In the genomic region with DNA sequence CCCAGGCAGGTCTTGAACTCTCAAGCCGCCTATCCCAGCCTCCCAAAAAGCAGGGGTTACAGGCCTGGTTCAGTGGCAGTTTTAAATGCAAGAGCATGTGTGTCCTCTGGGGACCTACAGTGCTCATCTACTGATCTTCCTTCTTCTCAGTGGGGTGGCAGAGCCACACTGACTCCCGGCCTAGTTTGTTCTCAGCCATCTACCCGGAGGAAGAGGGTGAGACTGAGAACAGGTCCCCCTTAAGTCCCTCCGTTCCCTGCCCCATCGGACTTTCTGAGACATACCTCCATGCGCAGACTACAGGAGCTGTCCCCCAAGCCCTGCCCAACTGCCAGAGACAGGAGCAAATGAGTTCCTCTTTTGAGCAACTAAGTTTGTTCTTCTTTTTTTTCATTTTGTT, we compare ENCODE assay signal across 16 mouse cellular contexts.
DNase-seq lines count a peak whose midpoint lies in the region; ATAC-seq and TF ChIP-seq lines count a peak whose summit lies in the region.
"Had no signal": no experiment of that assay in that cellular context is flagged by ENCODE, and none has a peak within 500 bp of the region (broad histone marks: within the 10 kb centered on the region; RNA-seq: fewer than 3 reads in every experiment).

No protein-coding gene starts in this region.

- TF ChIP-seq CTCF in CH12.LX (conservative IDR thresholded peaks at IDR 0.05 in 1 of 2, IDR thresholded peaks at IDR 0.05 in 1 of 2; ENCODE audit: low read depth in 2 of 2, low read length in 2 of 2): no peak

- no peaks in the 10 kb centered on the region for H3K36me3 ChIP-seq in CH12.LX (replicated peaks in 1 of 2; ENCODE audit: control insufficient read depth in 1 of 2, insufficient read depth in 1 of 2, low read length in 1 of 2)
- no peaks in the 10 kb centered on the region for H3K36me3 ChIP-seq in liver, embryonic 13.5 days
- no peaks in the 10 kb centered on the region for H3K36me3 ChIP-seq in splenic B cell, adult 2 months (ENCODE audit: control insufficient read depth, insufficient read depth, low read length, poor library complexity, severe bottlenecking)
- H3K36me3 ChIP-seq in embryonic facial prominence, embryonic 10.5 days (replicated peaks): no peaks in the 10 kb centered on the region
- no peaks in the 10 kb centered on the region for H3K36me3 ChIP-seq in midbrain, embryonic 16.5 days (ENCODE audit: control insufficient read depth, insufficient read depth, low read length)
- H3K36me3 ChIP-seq: neural tube, embryonic 13.5 days; stomach, embryonic 15.5 days had no signal

- no peak for TF ChIP-seq POLR2A in CH12.LX (IDR thresholded peaks at IDR 0.05; ENCODE audit: low read depth, low read length)

- H3K4me3 ChIP-seq in CH12.LX (replicated peaks in 1 of 3; ENCODE audit: low read depth in 2 of 3, low read length in 2 of 3, poor library complexity in 1 of 3): peak overlapping the region in 1 of 3 experiments; percentile 11
- no peak overlapping the region for H3K4me3 ChIP-seq in liver, embryonic 13.5 days (replicated peaks)
- no peak overlapping the region for H3K4me3 ChIP-seq in embryonic facial prominence, embryonic 10.5 days
- no peak overlapping the region for H3K4me3 ChIP-seq in midbrain, embryonic 16.5 days (ENCODE audit: low read depth, low read length)
- H3K4me3 ChIP-seq: erythroblast, embryonic 14.5 days; neural tube, embryonic 13.5 days; stomach, embryonic 15.5 days had no signal

- no peaks in the 10 kb centered on the region for H3K9me3 ChIP-seq in CH12.LX (replicated peaks; ENCODE audit: low read length)
- H3K9me3 ChIP-seq in liver, embryonic 13.5 days (replicated peaks): no peaks in the 10 kb centered on the region
- no peaks in the 10 kb centered on the region for H3K9me3 ChIP-seq in embryonic facial prominence, embryonic 10.5 days
- H3K9me3 ChIP-seq in midbrain, embryonic 16.5 days (replicated peaks; ENCODE audit: control insufficient read depth, low read length, poor library complexity, severe bottlenecking): no peaks in the 10 kb centered on the region
- H3K9me3 ChIP-seq: neural tube, embryonic 13.5 days; stomach, embryonic 15.5 days had no signal

- TF ChIP-seq RAD21 in CH12.LX (IDR thresholded peaks at IDR 0.05; ENCODE audit: low read depth, low read length): no peak; the same call in 1 of the 2 replicates

- 26% methylated on average over 6 of the region's 6 CpGs for WGBS in liver, embryonic 13.5 days (ENCODE audit: insufficient replicate concordance)
- WGBS in embryonic facial prominence, embryonic 10.5 days: 71% methylated on average over 6 of the region's 6 CpGs
- 70% methylated on average over 6 of the region's 6 CpGs for WGBS in midbrain, embryonic 16.5 days

- in situ Hi-C loops in CH12.LX (cut with MboI; ENCODE audit: low pct_ligation_motif_present, low pct_unique_long_range_greater_than_20kb, low sequenced_read_pairs): loop anchor here (5.0 kb wide), 1 partner anchor 61 kb away; no protein-coding TSS in a partner anchor

- peaks cover 38 to 65% of the 10 kb centered on the region in 2 experiments for H3K4me1 ChIP-seq in CH12.LX (ENCODE audit: control insufficient read depth in 1 of 2, insufficient read depth in 2 of 2)
- peaks cover 51% of the 10 kb centered on the region for H3K4me1 ChIP-seq in liver, embryonic 13.5 days (replicated peaks)
- peaks cover 42% of the 10 kb centered on the region for H3K4me1 ChIP-seq in embryonic facial prominence, embryonic 10.5 days
- no peaks in the 10 kb centered on the region for H3K4me1 ChIP-seq in midbrain, embryonic 16.5 days (ENCODE audit: control insufficient read depth, insufficient read depth, low read length)

- dilution Hi-C loops in CH12.LX (cut with MboI; ENCODE audit: extremely low pct_ligation_motif_present, extremely low pct_unique_long_range_greater_than_20kb, low sequenced_read_pairs): no loop called here

- no peaks in the 10 kb centered on the region for H3K27me3 ChIP-seq in CH12.LX (replicated peaks)
- no peaks in the 10 kb centered on the region for H3K27me3 ChIP-seq in liver, embryonic 13.5 days
- no peaks in the 10 kb centered on the region for H3K27me3 ChIP-seq in splenic B cell, adult 2 months (ENCODE audit: control insufficient read depth, insufficient read depth, low read length, poor library complexity, severe bottlenecking)
- no peaks in the 10 kb centered on the region for H3K27me3 ChIP-seq in embryonic facial prominence, embryonic 10.5 days (replicated peaks; ENCODE audit: low read depth, poor library complexity, severe bottlenecking)
- no peaks in the 10 kb centered on the region for H3K27me3 ChIP-seq in midbrain, embryonic 16.5 days (ENCODE audit: control insufficient read depth, insufficient read depth, low read depth, low read length)
- H3K27me3 ChIP-seq: neural tube, embryonic 13.5 days; Patski; stomach, embryonic 15.5 days had no signal

- DNase-seq in heart, adult 11 months: peak; percentile 94
- no peak for DNase-seq in heart, adult 9 months (ENCODE audit: low spot score in 2 of 2)
- DNase-seq in CH12.LX (ENCODE audit: extremely low read depth): peak; percentile 46
- no peak for DNase-seq in liver, embryonic 13.5 days
- DNase-seq in splenic B cell, adult 2 months (ENCODE audit: low read depth, low spot score): peak; percentile 67
- DNase-seq in right cerebral cortex, postnatal 25 days: no peak
- no peak for DNase-seq in embryonic facial prominence, embryonic 10.5 days (ENCODE audit: low spot score)
- DNase-seq: adrenal gland, adult 8-10 months; kidney, postnatal 4 days; midbrain, embryonic 14.5 days; retina, postnatal 1 day had no signal

- H3K4me2 ChIP-seq in CH12.LX (ENCODE audit: insufficient read depth, low read depth, poor library complexity, severe bottlenecking): no peak overlapping the region
- no peak overlapping the region for H3K4me2 ChIP-seq in liver, embryonic 13.5 days
- H3K4me2 ChIP-seq in midbrain, embryonic 16.5 days (ENCODE audit: low read length): no peak overlapping the region
- H3K4me2 ChIP-seq: neural tube, embryonic 13.5 days; stomach, embryonic 15.5 days had no signal

- no peak overlapping the region for H3K9ac ChIP-seq in CH12.LX (ENCODE audit: insufficient read depth, low read depth)
- peak overlapping the region; percentile 18; the same call in 1 of the 2 replicates for H3K9ac ChIP-seq in liver, embryonic 13.5 days
- H3K9ac ChIP-seq in midbrain, embryonic 16.5 days (ENCODE audit: low read depth, low read length): no peak overlapping the region
- H3K9ac ChIP-seq: neural tube, embryonic 13.5 days; stomach, embryonic 15.5 days had no signal

- no peak overlapping the region for H3K27ac ChIP-seq in CH12.LX (ENCODE audit: insufficient read depth, low read depth)
- H3K27ac ChIP-seq in liver, embryonic 13.5 days: peak overlapping the region; percentile 80
- no peak overlapping the region for H3K27ac ChIP-seq in embryonic facial prominence, embryonic 10.5 days (replicated peaks)
- no peak overlapping the region for H3K27ac ChIP-seq in midbrain, embryonic 16.5 days (ENCODE audit: low read length)
- H3K27ac ChIP-seq: neural tube, embryonic 13.5 days had no signal

- no peak for ATAC-seq in liver, embryonic 13.5 days (ENCODE audit: low read depth)
- no peak for ATAC-seq in midbrain, embryonic 16.5 days
- ATAC-seq: Patski had no signal

- no peak for TF ChIP-seq EP300 in CH12.LX (IDR thresholded peaks at IDR 0.05; ENCODE audit: low read length)

- no peaks in the 10 kb centered on the region for H3K79me2 ChIP-seq in CH12.LX (replicated peaks; ENCODE audit: control insufficient read depth, extremely low read depth, insufficient read depth, poor library complexity, severe bottlenecking)

TF ChIP-seq in CH12.LX, 34 proteins besides CTCF, POLR2A, EP300 and RAD21:
- no peak for TF ChIP-seq HCFC1 (IDR thresholded peaks at IDR 0.05; ENCODE audit: low read depth, low read length)
- TF ChIP-seq BHLHE40 (IDR thresholded peaks at IDR 0.05; ENCODE audit: low read depth, low read length): no peak
- no peak for TF ChIP-seq ETS1 (conservative IDR thresholded peaks at IDR 0.05; ENCODE audit: low read depth, low read length)
- TF ChIP-seq MEF2A (IDR thresholded peaks at IDR 0.05; ENCODE audit: borderline replicate concordance, low read depth, low read length): no peak
- TF ChIP-seq ZKSCAN1 (IDR thresholded peaks at IDR 0.05; ENCODE audit: borderline replicate concordance, low read depth, low read length): no peak
- TF ChIP-seq KAT2A (IDR thresholded peaks at IDR 0.05; ENCODE audit: insufficient replicate concordance, low read length): no peak
- TF ChIP-seq ZNF384 (IDR thresholded peaks at IDR 0.05; ENCODE audit: low read depth, low read length): 0 out of 2 replicates have a peak, but pooled peaks have one; percentile 36

Comparison
In these comparisons a context has a peak if more than half of its experiments do, and no peak if none do; other contexts are left out.
1. DNase-seq: peak in heart, adult 11 months (single experiment), CH12.LX (single experiment) and splenic B cell, adult 2 months (single experiment); none in heart, adult 9 months (0 of 2), liver, embryonic 13.5 days (single experiment), right cerebral cortex, postnatal 25 days (single experiment) and embryonic facial prominence, embryonic 10.5 days (single experiment).